Mouse (Mus musculus): ENCODE measurements around the gene Cpsf6.

- TF ChIP-seq CTCF (IDR thresholded peaks at IDR 0.05; ENCODE audit: low read depth) (no peak), EP300 (IDR thresholded peaks at IDR 0.05; ENCODE audit: low read depth) (no peak)
These were observed 80.7 kb downstream of the Cpsf6 start for GRCm38 (mm10) chr10:117299106-117299505.
